Mouse (Mus musculus): ENCODE data around the gene Gkn2.

DNA sequence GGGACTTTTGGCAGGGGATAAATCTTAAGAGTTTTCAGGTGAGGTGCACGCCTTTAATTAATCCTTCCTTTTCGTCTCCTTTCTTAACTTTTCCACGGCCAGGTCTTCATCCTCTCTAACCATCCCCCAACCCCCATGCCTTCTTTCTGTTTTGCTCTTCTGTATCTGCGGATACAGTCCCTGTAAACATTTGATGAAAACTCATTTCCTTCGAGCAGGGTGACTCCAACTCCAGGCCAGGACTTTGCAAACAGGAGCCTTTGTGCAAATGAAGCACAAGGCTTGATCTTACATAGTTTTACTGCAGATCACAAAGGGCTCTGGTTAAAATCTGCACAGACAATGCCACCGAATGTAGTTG is 37.2 kb upstream of the Gkn2 start:
- TF ChIP-seq CTCF (IDR thresholded peaks at IDR 0.05; ENCODE audit: low read depth, low read length) (no peak), POLR2A (IDR thresholded peaks at IDR 0.05; ENCODE audit: extremely low read depth, insufficient read depth, low read length) (no peak)
